Mouse (Mus musculus) spleen, postnatal 10 days (tissue): Measurements from ENCODE around the gene Gm156.
"Not testable (repeated sequence)": the region's sequence is repeated elsewhere in the genome, so short reads cannot be mapped to it uniquely, and the experiment has no call there.

Experiments used
- DNase-seq, 2 experiments: peaks; one replicate each; pipeline ENCODE4 v3.0.0; 2021 to 2022; ENCODE audit warnings: low spot score in 2 of 2

The Gm156 gene

GRCm38 (mm10) chr6:129784170-129784569 lies at the start of gene Gm156:
Gm156 (minus strand) TSS chr6:129784270.
- DNase-seq: not testable (repeated sequence)

DNA sequence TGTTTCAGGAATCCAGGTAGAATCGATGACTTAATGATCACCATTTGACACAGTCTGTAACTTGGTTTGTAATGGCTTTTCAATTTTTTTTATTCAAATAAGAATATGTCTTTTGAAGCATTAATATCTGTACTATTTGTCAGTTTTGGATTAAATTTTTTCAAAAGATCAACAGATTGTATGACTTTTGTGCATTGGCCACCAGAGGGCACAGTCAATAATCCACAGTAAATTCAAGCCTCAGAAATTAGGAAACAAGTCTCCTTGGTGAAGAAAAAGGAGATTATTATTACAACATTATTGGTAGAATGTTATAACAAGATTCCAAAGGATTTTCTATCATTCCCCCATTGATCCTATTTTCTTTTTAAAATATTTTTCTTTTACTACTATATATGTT lies 41.5 kb upstream of the Gm156 start:
- no peak for DNase-seq

DNA sequence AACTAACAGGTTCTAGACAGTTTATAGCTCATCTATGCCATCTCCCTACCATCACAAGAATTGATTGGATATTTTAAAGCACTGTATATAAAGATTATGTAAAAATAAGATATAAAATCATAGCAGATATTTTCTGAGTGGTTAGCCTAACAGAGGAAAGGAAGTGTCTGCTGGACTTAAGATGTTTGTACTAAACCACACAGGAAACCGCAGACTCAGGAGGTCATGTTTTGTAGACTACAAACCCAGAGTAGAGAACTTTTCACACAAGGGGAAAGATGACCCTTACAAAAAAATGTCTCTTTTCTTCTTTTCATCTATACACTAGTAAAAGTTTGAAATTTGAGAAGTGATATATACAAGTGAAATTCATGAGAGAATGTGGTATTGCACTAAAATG lies 39.9 kb upstream of the Gm156 start:
- DNase-seq: no peak

DNA sequence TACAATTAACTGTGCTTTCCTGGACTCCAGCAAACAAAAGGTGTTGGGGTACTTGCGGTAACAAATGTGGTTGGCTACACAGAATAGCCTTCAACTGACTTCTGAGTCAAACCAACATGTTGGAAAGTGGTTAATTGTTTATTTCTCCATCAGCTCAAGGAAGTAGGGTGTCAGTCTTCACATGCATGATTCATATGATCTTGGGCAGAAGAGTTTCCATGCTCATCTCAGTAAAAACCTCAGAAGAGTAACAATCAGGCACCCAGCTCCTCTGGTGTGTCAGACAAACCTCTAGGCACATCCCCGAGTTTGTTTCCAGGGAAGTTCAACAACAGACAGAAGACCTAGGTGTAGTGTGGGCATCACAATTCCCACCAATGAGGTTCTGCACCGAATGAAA lies 33.7 kb upstream of the Gm156 start:
- DNase-seq: no peak

GRCm38 (mm10) chr6:129747654-129748032 lies 36.4 kb downstream of the Gm156 start:
- no peak for DNase-seq

GRCm38 (mm10) chr6:129747016-129747653 lies 36.9 kb downstream of the Gm156 start:
- no peak for DNase-seq

- no peak for DNase-seq
These were observed 37.9 kb downstream of the Gm156 start for GRCm38 (mm10) chr6:129746151-129746550.

GRCm38 (mm10) chr6:129740069-129740721 lies 43.9 kb downstream of the Gm156 start, which contains the start of gene Klri2:
Klri2 (minus strand) TSS chr6:129740484.
- no peak for DNase-seq

DNA sequence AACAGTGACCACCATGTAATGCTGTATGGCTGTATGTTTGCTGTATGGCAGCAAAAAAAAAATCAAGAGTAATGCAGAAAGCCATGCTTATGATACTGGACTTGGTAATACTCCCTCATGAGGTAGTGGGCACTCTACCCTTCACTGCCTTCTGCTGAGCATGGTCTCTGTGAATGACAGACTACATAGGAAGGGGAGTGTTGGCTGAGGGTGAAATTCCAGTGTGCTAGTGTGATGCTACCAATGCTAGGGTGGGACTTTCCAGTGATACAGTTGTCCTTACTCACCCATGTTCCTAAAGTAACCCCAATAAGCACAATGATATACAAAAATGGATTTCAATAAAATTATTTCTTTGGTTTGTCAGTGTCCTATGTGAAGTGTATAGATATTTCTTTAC lies 47.7 kb downstream of the Gm156 start:
- DNase-seq: no peak

GRCm38 (mm10) chr6:129727237-129727636 lies 56.8 kb downstream of the Gm156 start:
- no peak for DNase-seq

- no peak for DNase-seq
These were observed 62.7 kb downstream of the Gm156 start for GRCm38 (mm10) chr6:129721390-129721789.

DNA sequence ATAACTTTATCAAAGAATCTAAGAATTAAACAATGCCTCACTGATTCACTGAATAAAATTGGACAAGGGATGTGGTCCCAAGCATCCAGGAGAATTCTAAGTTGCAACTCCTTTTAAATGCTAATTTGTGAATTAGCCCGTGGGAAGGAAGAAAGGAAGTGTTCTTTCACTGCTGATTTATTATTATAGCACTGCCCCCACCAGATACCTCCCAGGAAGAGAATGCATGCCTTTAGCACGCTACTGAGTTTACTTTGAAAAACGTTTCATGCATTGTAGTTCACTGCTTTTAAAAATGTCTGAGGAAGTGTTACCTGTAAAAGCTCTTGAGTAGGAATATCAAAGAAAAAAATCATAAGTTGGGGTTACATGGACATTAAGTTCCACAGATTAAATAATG lies 63.6 kb downstream of the Gm156 start:
- no peak for DNase-seq

- DNase-seq: no peak
These were observed 67.0 kb downstream of the Gm156 start, which contains the start of gene Klri1 for GRCm38 (mm10) chr6:129717032-129717431. Klri1 (minus strand) TSS chr6:129717132.
